Mouse (Mus musculus) lung, embryonic 14.5 days (tissue): ENCODE results near the gene 2310011J03Rik. TPM values are rescaled to one million over a fixed set of nuclear protein-coding genes. Genes with fewer than 3 reads are reported as not detected.
A peak's percentile ranks its signal among the peaks of the same experiment; 100 is the strongest.

Experiments
- ATAC-seq: fragments of 200-750 bp; cut with Nextera tagmentation; 2 replicates; pipeline ENCODE4 v1.8.0; 2017; ENCODE audit warnings: mild to moderate bottlenecking, moderate TSS enrichment, moderate library complexity; ENCODE audit not compliant: insufficient read depth
- DNase-seq: peaks from one replicate; pipeline ENCODE4 v3.0.0-alpha.2; 2015
- H3K27ac ChIP-seq: fragments of 300-500 bp; sonication (generic); 2 replicates; pipeline ENCODE4 v1.5.1; 2014; ENCODE audit warnings: low read depth, mild to moderate bottlenecking, moderate library complexity
- H3K27me3 ChIP-seq: fragments of 300-500 bp; sonication (generic); 2 replicates; pipeline ENCODE4 v1.6.1; 2014; ENCODE audit warnings: low read length, control low read depth; ENCODE audit not compliant: insufficient read depth
- H3K36me3 ChIP-seq: fragments of 300-500 bp; sonication (generic); 2 replicates; pipeline ENCODE4 v1.6.1; 2014; ENCODE audit warnings: control low read depth; ENCODE audit not compliant: insufficient read depth
- H3K4me1 ChIP-seq: fragments of 300-500 bp; sonication (generic); 2 replicates; pipeline ENCODE4 v1.6.1; 2014; ENCODE audit warnings: antibody characterized with exemption, control low read depth; ENCODE audit not compliant: insufficient read depth
- H3K4me2 ChIP-seq: fragments of 300-500 bp; sonication (generic); 2 replicates; pipeline ENCODE4 v1.6.1; 2014; ENCODE audit warnings: mild to moderate bottlenecking
- H3K4me3 ChIP-seq: fragments of 300-500 bp; sonication (generic); 2 replicates; pipeline ENCODE4 v1.5.1; 2014; ENCODE audit warnings: low read depth, low read length
- H3K9ac ChIP-seq: fragments of 300-500 bp; sonication (generic); 2 replicates; pipeline ENCODE4 v1.6.1; 2014
- H3K9me3 ChIP-seq: fragments of 300-500 bp; sonication (generic); 2 replicates; pipeline ENCODE4 v1.6.1; 2016; ENCODE audit warnings: low read depth, low read length, control low read depth
- CTCF ChIP-seq: IDR thresholded peaks from 2 replicates; pipeline ENCODE4 v1.5.1; 2016; ENCODE audit warnings: antibody characterized with exemption, low read depth
- WGBS: fragments of 180-500 bp; shearing (Covaris S2); extraction: QIAGEN DNeasy Blood & Tissue Kit; methylation state at CpG from one replicate; pipeline ENCODE4 v1.1.7; 2014; 5-methylcytosine and 5-hydroxymethylcytosine counted together
- polyA plus RNA-seq: library from polyadenylated mRNA; unstranded; fragments of >200 nt; fragmentation: Nextera tagmentation; extraction: Ambion mirVana; gene quantifications from 2 replicates; pipeline ENCODE4 v1.2.1, GENCODE M21; 2014

Gene 2310011J03Rik
- polyA plus RNA-seq, 1 experiment from 2014 or later, result 41.8 TPM

DNA sequence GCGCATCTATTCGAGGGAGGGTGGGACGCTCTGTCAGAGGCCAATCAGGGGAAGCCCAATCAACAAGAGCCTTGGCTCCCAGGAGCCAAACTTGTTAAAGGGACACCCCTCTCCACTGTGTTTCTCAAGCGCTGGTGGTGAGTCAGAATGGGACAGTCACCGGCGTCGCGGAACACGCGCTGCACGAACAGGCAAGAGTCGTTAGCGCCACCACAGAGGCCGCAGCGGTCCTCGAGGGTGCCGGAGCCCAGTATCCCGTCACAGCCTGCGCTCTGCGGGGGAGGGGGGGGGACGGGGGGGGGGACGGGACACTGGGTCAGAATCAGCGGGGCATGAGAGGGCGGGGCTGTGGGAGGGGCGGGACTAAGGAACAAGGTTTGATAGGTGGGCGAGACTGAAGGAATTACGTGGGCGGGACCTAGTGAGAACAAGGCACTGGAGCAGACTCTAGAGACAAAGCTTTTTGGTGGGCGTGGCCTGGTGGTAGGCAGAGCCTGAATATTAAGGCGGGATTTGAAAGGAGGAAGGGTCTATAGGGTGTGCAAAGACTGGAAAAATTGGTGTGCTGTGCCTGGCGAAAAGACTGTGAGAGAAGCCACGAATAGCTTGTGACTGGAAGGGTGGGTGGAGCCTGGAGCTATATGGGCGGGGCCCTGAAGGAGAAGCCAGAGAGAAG lies 22.6 kb upstream of the 2310011J03Rik start:
- H3K9ac ChIP-seq, result no peak overlapping the region
- no peaks in the 10 kb centered on the region for H3K36me3 ChIP-seq
- H3K27ac ChIP-seq, result 0 out of 2 replicates have a peak overlapping the region, but pooled peaks have one; percentile 12
- H3K27me3 ChIP-seq, result peaks cover 74% of the 10 kb centered on the region
- peak overlapping the region; percentile 59 for H3K4me2 ChIP-seq
- peak; percentile 77 for ATAC-seq
- H3K4me1 ChIP-seq, result peaks cover 7% of the 10 kb centered on the region; the same call in 1 of the 2 replicates
- WGBS, result 1% methylated on average over 32 of the region's 33 CpGs
- H3K9me3 ChIP-seq, result no peaks in the 10 kb centered on the region
- no peak for TF ChIP-seq CTCF
- DNase-seq, result peak; percentile 91
- peak overlapping the region; percentile 34 for H3K4me3 ChIP-seq

DNA sequence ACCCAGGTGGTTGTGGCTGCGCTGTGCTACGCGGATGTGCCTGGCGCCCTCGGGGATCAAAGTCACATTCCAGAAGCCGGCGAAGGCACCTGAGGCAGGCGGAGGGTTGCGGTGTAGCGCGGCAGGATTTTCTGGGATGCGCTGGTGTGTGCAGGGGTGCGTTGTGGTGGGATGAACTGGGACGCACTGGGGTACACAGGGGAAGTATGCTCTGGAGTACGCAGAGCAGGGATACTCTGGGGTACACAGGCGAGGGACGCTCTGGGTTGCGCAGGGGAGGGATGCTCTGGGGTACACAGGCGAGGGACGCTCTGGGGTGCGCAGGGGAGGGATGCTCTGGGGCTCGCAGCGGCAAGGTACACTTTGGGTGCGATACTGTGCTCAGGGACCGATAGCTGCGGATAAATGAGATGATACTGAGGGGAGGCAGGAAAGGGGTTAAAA lies 22.0 kb upstream of the 2310011J03Rik start:
- TF ChIP-seq CTCF, result no peak
- peaks cover 69% of the 10 kb centered on the region for H3K27me3 ChIP-seq
- DNase-seq, result no peak
- WGBS, result 2% methylated on average over 26 of the region's 26 CpGs
- H3K4me2 ChIP-seq, result peak overlapping the region; percentile 59
- H3K36me3 ChIP-seq, result no peaks in the 10 kb centered on the region
- H3K27ac ChIP-seq, result no peak overlapping the region
- peaks cover 7% of the 10 kb centered on the region; the same call in 1 of the 2 replicates for H3K4me1 ChIP-seq
- no peak overlapping the region; the same call in 1 of the 2 replicates for H3K9ac ChIP-seq
- no peaks in the 10 kb centered on the region for H3K9me3 ChIP-seq
- peak overlapping the region; percentile 34 for H3K4me3 ChIP-seq
- peak; percentile 21 for ATAC-seq

DNA sequence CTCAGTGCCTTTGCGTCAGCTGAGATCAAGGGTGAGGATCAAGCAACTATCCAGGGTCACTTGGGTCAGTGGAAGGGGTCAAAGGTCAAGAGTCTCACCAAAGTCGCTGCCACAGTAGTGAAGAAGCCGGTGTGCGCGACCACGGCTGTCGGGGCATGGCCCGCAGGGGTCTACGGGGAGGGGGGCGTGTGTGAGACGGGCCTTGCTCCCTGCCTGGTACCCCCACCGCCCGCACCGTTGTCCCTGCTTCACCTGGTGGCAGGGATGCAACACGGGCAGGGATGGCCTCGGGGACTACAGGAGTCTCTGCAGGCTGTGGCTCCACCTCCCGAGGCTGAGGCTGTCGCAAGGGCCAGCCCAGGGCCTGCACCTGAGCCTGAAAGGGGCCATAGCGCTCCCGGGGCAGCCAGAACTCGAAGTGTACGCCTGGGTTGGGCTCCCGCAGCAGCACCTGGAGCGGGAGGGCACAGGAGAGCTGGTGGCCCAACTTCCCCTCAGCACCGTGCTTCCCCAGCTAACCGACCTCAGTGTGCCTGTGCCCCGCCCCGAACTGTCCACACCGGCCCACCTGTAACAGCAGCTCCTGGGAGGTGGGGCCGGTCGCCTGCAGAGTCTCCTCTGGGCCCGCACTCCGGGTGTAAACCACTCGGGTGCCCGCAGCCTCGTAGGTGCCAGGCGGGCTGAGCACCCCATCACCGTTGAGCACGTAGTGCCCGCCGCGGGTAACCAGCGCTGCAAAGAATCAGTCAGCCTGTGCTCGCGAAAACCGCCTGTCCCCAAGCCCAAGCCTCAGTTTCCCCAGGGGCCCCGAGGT lies 21.4 kb upstream of the 2310011J03Rik start:
- H3K9ac ChIP-seq, result no peak overlapping the region; the same call in 1 of the 2 replicates
- ATAC-seq, result no peak
- WGBS, result 3% methylated on average over 47 of the region's 47 CpGs
- TF ChIP-seq CTCF, result no peak
- peak overlapping the region; percentile 34 for H3K4me3 ChIP-seq
- H3K4me2 ChIP-seq, result peak overlapping the region; percentile 59
- H3K36me3 ChIP-seq, result no peaks in the 10 kb centered on the region
- peaks cover 7% of the 10 kb centered on the region; the same call in 1 of the 2 replicates for H3K4me1 ChIP-seq
- no peaks in the 10 kb centered on the region for H3K9me3 ChIP-seq
- peaks cover 64% of the 10 kb centered on the region for H3K27me3 ChIP-seq
- no peak overlapping the region for H3K27ac ChIP-seq
- no peak for DNase-seq

DNA sequence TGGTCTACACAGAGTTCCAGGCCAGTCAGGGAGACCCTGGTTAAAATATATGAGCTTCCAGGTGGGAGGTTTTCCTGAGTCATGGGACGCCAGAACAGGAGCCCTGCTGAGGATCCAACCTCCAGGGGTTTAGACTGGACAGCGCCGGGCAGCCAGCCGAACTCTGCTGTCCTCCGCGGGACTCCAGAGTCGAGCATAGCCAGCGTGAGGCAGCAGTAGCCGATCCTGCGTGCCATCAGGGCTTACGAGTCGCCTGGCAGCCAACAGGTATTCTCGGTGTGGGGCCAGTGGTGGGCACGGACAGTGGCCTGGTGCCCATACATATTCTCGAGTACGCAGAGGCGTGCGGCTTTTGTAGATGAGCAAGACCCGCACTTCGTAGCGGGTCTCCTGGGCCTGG lies 20.7 kb upstream of the 2310011J03Rik start:
- no peak overlapping the region for H3K4me2 ChIP-seq
- TF ChIP-seq CTCF, result no peak
- H3K9me3 ChIP-seq, result no peaks in the 10 kb centered on the region
- H3K27ac ChIP-seq, result no peak overlapping the region
- H3K9ac ChIP-seq, result no peak overlapping the region
- peaks cover 7% of the 10 kb centered on the region; the same call in 1 of the 2 replicates for H3K4me1 ChIP-seq
- no peak for ATAC-seq
- H3K4me3 ChIP-seq, result peak overlapping the region; percentile 34; the same call in 1 of the 2 replicates
- H3K27me3 ChIP-seq, result peaks cover 58% of the 10 kb centered on the region
- no peak for DNase-seq
- WGBS, result 19% methylated on average over 21 of the region's 21 CpGs
- H3K36me3 ChIP-seq, result no peaks in the 10 kb centered on the region

DNA sequence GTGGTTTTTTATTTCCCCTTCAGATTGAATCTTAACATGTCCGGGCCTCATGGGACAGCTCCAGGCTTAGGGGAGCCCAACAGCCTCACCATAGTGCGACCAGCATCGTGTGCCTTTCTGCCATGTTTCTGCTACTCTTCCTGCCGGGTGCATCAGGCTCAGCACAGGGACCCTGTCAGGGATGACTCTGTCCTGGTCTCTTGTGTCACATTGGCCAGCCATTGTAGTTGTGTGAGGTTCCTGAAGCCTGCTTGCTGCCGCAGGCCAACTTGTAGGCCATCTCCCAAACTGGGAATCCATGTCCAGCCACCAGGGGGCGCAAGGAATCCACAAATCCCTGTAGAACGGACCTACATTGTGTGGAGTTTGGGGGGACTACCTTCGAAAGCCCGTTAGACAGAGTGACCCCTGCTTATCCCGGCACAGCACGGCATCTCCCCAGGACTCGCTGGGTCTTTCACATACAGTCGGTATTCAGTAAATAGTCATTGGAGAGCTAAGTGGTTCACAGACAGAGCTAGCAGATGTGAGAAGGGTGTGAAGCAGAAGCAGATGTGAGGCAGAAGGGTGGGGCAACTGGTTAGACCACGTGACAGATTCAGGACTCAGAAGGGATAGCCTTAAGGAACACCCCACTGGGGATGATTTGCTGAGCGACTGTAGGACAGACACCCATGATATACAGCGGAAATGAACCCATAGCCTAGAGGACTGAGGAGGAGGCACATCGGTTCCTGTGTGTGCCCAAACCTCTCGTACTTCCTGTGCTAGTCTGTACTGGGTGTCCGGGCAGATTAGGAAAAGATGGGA lies 19.8 kb upstream of the 2310011J03Rik start:
- Histone ChIP-seq H3K4me3 (no peak overlapping the region), H3K9ac (peak overlapping the region; percentile 23; the same call in 1 of the 2 replicates), H3K27me3 (peaks cover 49% of the 10 kb centered on the region), H3K4me1 (peaks cover 7% of the 10 kb centered on the region; the same call in 1 of the 2 replicates), H3K4me2 (no peak overlapping the region), H3K27ac (no peak overlapping the region), H3K36me3 (no peaks in the 10 kb centered on the region), H3K9me3 (no peaks in the 10 kb centered on the region)
- WGBS, result 20% methylated on average over 19 of the region's 19 CpGs
- ATAC-seq (0 out of 2 replicates have a peak, but pooled peaks have one; percentile 4), DNase-seq (peak; percentile 94)
- TF ChIP-seq CTCF, result peak; percentile 97

DNA sequence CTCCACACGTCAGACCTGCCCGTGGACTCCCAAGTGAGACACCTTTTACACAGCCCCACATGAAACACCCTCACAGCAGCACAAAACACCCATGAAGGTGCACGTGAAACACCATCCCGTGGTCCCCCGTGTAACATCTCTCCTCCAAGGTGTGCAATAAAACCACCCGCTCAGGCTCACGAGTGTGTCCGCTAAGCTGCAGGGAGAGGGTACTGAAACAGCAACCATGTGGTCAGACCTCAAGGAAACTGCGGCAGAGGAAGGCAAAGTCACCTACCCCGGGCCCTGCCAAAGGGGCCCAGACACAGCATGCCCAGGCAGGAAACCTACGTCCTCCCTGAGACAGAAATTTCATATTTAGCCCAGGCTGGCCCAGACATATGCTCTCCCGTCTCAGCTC lies 15.9 kb upstream of the 2310011J03Rik start:
- 89% methylated on average over 12 of the region's 12 CpGs for WGBS
- TF ChIP-seq CTCF, result no peak

More for the DNA sequence above, 15.9 kb upstream of the 2310011J03Rik start:
- no peaks in the 10 kb centered on the region for H3K9me3 ChIP-seq
- H3K27ac ChIP-seq, result no peak overlapping the region
- no peaks in the 10 kb centered on the region for H3K36me3 ChIP-seq
- H3K4me1 ChIP-seq, result no peaks in the 10 kb centered on the region
- no peak overlapping the region for H3K4me2 ChIP-seq
- H3K9ac ChIP-seq, result no peak overlapping the region
- no peak overlapping the region for H3K4me3 ChIP-seq
- no peak for DNase-seq
- peaks cover 11% of the 10 kb centered on the region for H3K27me3 ChIP-seq
- no peak for ATAC-seq
